Mouse (Mus musculus): ENCODE measurements around the gene Rpap1.

DNA sequence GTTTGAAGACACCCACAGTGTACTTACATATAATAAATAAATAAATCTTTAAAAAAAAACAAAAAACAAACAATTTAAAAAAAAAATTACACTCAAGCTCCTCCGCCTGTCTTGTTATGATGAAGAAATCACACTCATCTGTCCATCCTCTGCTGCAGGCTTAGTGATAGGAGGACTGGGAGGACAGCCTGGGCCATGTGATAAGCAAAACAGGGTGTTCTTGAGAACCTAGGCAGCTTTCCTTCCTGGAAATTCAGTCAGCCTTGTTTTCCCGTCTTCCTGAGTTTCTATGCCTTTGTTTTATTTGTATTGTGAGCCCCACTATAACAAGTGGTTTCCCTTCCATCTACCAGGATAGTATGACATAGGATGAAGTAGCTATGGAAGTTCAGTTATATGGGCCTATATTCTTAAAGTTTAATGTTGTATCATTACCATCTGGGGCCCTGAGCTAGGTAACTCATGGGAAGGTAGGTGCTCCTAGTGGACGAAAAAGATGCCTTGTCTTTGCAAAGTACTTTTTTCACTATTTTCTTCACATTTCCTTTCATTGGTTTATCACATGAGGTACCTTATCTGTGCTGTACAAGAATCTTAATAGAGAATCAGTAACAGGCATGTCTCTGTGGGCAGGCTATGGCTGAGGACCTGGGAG is 59.4 kb downstream of the Rpap1 start:
- TF ChIP-seq POLR2A (IDR thresholded peaks at IDR 0.05; ENCODE audit: low read depth, low read length) (no peak), CTCF (conservative IDR thresholded peaks at IDR 0.05; ENCODE audit: insufficient read depth, insufficient read length, low read depth, low read length) (no peak)

All from kidney, adult 2 months (tissue).